Mouse (Mus musculus): Measurements from ENCODE around the gene Lgals2. TPM values are rescaled to one million over a fixed set of nuclear protein-coding genes. Genes with fewer than 3 reads are reported as not detected.

The Lgals2 gene
- polyA plus RNA-seq, 1 experiment: 2,134 TPM

- peaks cover 17% of the 10 kb centered on the region for H3K4me1 ChIP-seq (ENCODE audit: control insufficient read depth, insufficient read depth, insufficient read length, low read length)
- no peak for TF ChIP-seq CTCF (IDR thresholded peaks at IDR 0.05; ENCODE audit: extremely low read depth, insufficient read length, insufficient replicate concordance, low read depth, low read length)
- TF ChIP-seq POLR2A (IDR thresholded peaks at IDR 0.05; ENCODE audit: low read depth, low read length): no peak
- WGBS: 71% methylated on average over 8 of the region's 8 CpGs
- no peaks in the 10 kb centered on the region for H3K27me3 ChIP-seq (ENCODE audit: control insufficient read depth, insufficient read depth, low read length)
- H3K4me3 ChIP-seq (ENCODE audit: low read depth, low read length): no peak overlapping the region
- H3K36me3 ChIP-seq (ENCODE audit: control insufficient read depth, insufficient read depth, low read length): no peaks in the 10 kb centered on the region
- H3K27ac ChIP-seq (ENCODE audit: insufficient read depth, low read depth, low read length): no peak overlapping the region
Measured at GRCm38 (mm10) chr15:78874989-78875388, 19.7 kb upstream of the Lgals2 start.

- Histone ChIP-seq H3K4me1 (ENCODE audit: control insufficient read depth, insufficient read depth, insufficient read length, low read length) (peaks cover 12% of the 10 kb centered on the region), H3K4me3 (ENCODE audit: low read depth, low read length) (no peak overlapping the region), H3K27ac (ENCODE audit: insufficient read depth, low read depth, low read length) (no peak overlapping the region), H3K36me3 (ENCODE audit: control insufficient read depth, insufficient read depth, low read length) (no peaks in the 10 kb centered on the region), H3K27me3 (ENCODE audit: control insufficient read depth, insufficient read depth, low read length) (no peaks in the 10 kb centered on the region)
- WGBS: 72% methylated on average over 13 of the region's 13 CpGs
- no peak for TF ChIP-seq CTCF (IDR thresholded peaks at IDR 0.05; ENCODE audit: extremely low read depth, insufficient read length, insufficient replicate concordance, low read depth, low read length)
- no peak for TF ChIP-seq POLR2A (IDR thresholded peaks at IDR 0.05; ENCODE audit: low read depth, low read length)
Measured at GRCm38 (mm10) chr15:78873803-78874435, 18.6 kb upstream of the Lgals2 start.

GRCm38 (mm10) chr15:78872021-78872608 lies 16.8 kb upstream of the Lgals2 start:
- no peaks in the 10 kb centered on the region for H3K27me3 ChIP-seq (ENCODE audit: control insufficient read depth, insufficient read depth, low read length)
- TF ChIP-seq CTCF (IDR thresholded peaks at IDR 0.05; ENCODE audit: extremely low read depth, insufficient read length, insufficient replicate concordance, low read depth, low read length) (peak; percentile 2; the same call in 1 of the 2 replicates), POLR2A (IDR thresholded peaks at IDR 0.05; ENCODE audit: low read depth, low read length) (no peak)
- WGBS: 57% methylated on average over 5 of the region's 5 CpGs

GRCm38 (mm10) chr15:78869775-78870174 lies 14.4 kb upstream of the Lgals2 start:
- no peak overlapping the region for H3K27ac ChIP-seq (ENCODE audit: insufficient read depth, low read depth, low read length)
- 4% methylated on average over 6 of the region's 6 CpGs for WGBS
- no peaks in the 10 kb centered on the region for H3K27me3 ChIP-seq (ENCODE audit: control insufficient read depth, insufficient read depth, low read length)
- H3K4me1 ChIP-seq (ENCODE audit: control insufficient read depth, insufficient read depth, insufficient read length, low read length): peaks cover 13% of the 10 kb centered on the region
- H3K4me3 ChIP-seq (ENCODE audit: low read depth, low read length): no peak overlapping the region
- TF ChIP-seq CTCF (IDR thresholded peaks at IDR 0.05; ENCODE audit: extremely low read depth, insufficient read length, insufficient replicate concordance, low read depth, low read length) (peak; percentile 72; the same call in 1 of the 2 replicates), POLR2A (IDR thresholded peaks at IDR 0.05; ENCODE audit: low read depth, low read length) (no peak)
- no peaks in the 10 kb centered on the region for H3K36me3 ChIP-seq (ENCODE audit: control insufficient read depth, insufficient read depth, low read length)

More at GRCm38 (mm10) chr15:78872021-78872608, 16.8 kb upstream of the Lgals2 start:
- Histone ChIP-seq H3K4me1 (ENCODE audit: control insufficient read depth, insufficient read depth, insufficient read length, low read length) (peaks cover 20% of the 10 kb centered on the region), H3K36me3 (ENCODE audit: control insufficient read depth, insufficient read depth, low read length) (no peaks in the 10 kb centered on the region), H3K4me3 (ENCODE audit: low read depth, low read length) (no peak overlapping the region), H3K27ac (ENCODE audit: insufficient read depth, low read depth, low read length) (no peak overlapping the region)

GRCm38 (mm10) chr15:78868826-78869233 lies 13.5 kb upstream of the Lgals2 start:
- 25% methylated on average over 7 of the region's 7 CpGs for WGBS
- Histone ChIP-seq H3K27me3 (ENCODE audit: control insufficient read depth, insufficient read depth, low read length) (no peaks in the 10 kb centered on the region), H3K36me3 (ENCODE audit: control insufficient read depth, insufficient read depth, low read length) (no peaks in the 10 kb centered on the region), H3K4me3 (ENCODE audit: low read depth, low read length) (no peak overlapping the region), H3K4me1 (ENCODE audit: control insufficient read depth, insufficient read depth, insufficient read length, low read length) (peaks cover 19% of the 10 kb centered on the region), H3K27ac (ENCODE audit: insufficient read depth, low read depth, low read length) (peak overlapping the region; percentile 77)
- TF ChIP-seq POLR2A (IDR thresholded peaks at IDR 0.05; ENCODE audit: low read depth, low read length): no peak
- no peak for TF ChIP-seq CTCF (IDR thresholded peaks at IDR 0.05; ENCODE audit: extremely low read depth, insufficient read length, insufficient replicate concordance, low read depth, low read length)

GRCm38 (mm10) chr15:78868398-78868797 lies 13.1 kb upstream of the Lgals2 start:
- Histone ChIP-seq H3K4me1 (ENCODE audit: control insufficient read depth, insufficient read depth, insufficient read length, low read length) (peaks cover 23% of the 10 kb centered on the region), H3K27ac (ENCODE audit: insufficient read depth, low read depth, low read length) (peak overlapping the region; percentile 77), H3K27me3 (ENCODE audit: control insufficient read depth, insufficient read depth, low read length) (no peaks in the 10 kb centered on the region), H3K36me3 (ENCODE audit: control insufficient read depth, insufficient read depth, low read length) (no peaks in the 10 kb centered on the region), H3K4me3 (ENCODE audit: low read depth, low read length) (no peak overlapping the region)
- TF ChIP-seq POLR2A (IDR thresholded peaks at IDR 0.05; ENCODE audit: low read depth, low read length): no peak
- WGBS: 9% methylated on average over 9 of the region's 9 CpGs

- TF ChIP-seq POLR2A (IDR thresholded peaks at IDR 0.05; ENCODE audit: low read depth, low read length) (no peak), CTCF (IDR thresholded peaks at IDR 0.05; ENCODE audit: extremely low read depth, insufficient read length, insufficient replicate concordance, low read depth, low read length) (no peak)
- WGBS: 37% methylated on average over 13 of the region's 13 CpGs
- Histone ChIP-seq H3K4me1 (ENCODE audit: control insufficient read depth, insufficient read depth, insufficient read length, low read length) (peaks cover 30% of the 10 kb centered on the region), H3K27me3 (ENCODE audit: control insufficient read depth, insufficient read depth, low read length) (no peaks in the 10 kb centered on the region), H3K4me3 (ENCODE audit: low read depth, low read length) (peak overlapping the region; percentile 34), H3K27ac (ENCODE audit: insufficient read depth, low read depth, low read length) (peak overlapping the region; percentile 38; the same call in 1 of the 2 replicates), H3K36me3 (ENCODE audit: control insufficient read depth, insufficient read depth, low read length) (no peaks in the 10 kb centered on the region)
Measured at GRCm38 (mm10) chr15:78863852-78864253, 8.5 kb upstream of the Lgals2 start.
